Mouse (Mus musculus) stomach, adult 2 months (tissue): ENCODE results near the gene Bcl2a1a. TPM values are rescaled to one million over a fixed set of nuclear protein-coding genes. Genes with fewer than 3 reads are reported as not detected.

Source experiments
- polyA plus RNA-seq: library from polyadenylated mRNA; depleted of rRNA; stranded (reverse); fragments of >200 nt; gene quantifications from 2 replicates; pipeline ENCODE4 v1.2.3, GENCODE M21; 2012; rRNA removed

The Bcl2a1a gene
- polyA plus RNA-seq = 0.11 and 0.18 TPM in 2 replicates

DNA sequence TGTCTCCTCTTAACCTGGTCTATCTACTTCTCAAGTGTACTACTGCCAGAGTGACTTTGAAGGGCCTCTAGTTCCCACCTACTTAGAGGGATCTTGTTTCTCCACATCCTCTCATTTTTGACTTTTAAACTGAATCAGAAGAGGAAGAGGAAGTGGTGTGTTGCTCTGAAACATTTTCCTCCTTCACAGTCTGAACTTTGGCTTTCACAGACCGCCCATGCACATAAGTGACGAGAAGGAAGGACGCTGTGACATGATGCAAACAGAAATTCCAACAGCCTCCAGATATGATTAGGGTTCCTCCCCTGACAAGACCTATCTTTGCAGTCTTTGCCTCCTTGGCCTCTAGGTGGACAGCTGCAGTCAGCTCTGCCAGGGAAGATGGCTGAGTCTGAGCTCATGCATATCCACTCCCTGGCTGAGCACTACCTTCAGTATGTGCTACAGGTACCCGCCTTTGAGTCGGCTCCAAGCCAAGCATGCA, at the start of gene Bcl2a1a:
Gene Bcl2a1a (plus strand): TSS at position 231 of the 484 bp plus-strand sequence.

Other genes with a start within 250 kb of the Bcl2a1a start
- gene Mthfsl, start 236.6 kb upstream of the Bcl2a1a start, polyA plus RNA-seq = 1.4 and 2.7 TPM in 2 replicates
- 0.08 TPM in 1 of 2 replicates, not detected in the other for gene Bcl2a1d, start 225.0 kb upstream of the Bcl2a1a start, polyA plus RNA-seq
- gene Trim43c, start 117.7 kb upstream of the Bcl2a1a start, polyA plus RNA-seq = not detected in 2 replicates
- not detected in 2 replicates for gene Trim43b, start 135.9 kb downstream of the Bcl2a1a start, polyA plus RNA-seq
- gene Bcl2a1b, start 242.3 kb downstream of the Bcl2a1a start, polyA plus RNA-seq = 0.10 and 0.62 TPM in 2 replicates
- gene Gm29094, start 242.5 kb downstream of the Bcl2a1a start, polyA plus RNA-seq = not detected in 2 replicates